Mouse (Mus musculus) midbrain, embryonic 12.5 days (tissue): ENCODE results near the gene Palb2. TPM values are rescaled to one million over a fixed set of nuclear protein-coding genes. Genes with fewer than 3 reads are reported as not detected.

Experiments
- ATAC-seq: fragments of 200-750 bp; cut with Nextera tagmentation; 2 replicates; pipeline ENCODE4 v1.8.0; 2017; ENCODE audit warnings: low read depth, moderate TSS enrichment, moderate library complexity; ENCODE audit not compliant: low FRiP score
- H3K27ac ChIP-seq: fragments of 300-500 bp; sonication (generic); replicated peaks from 2 replicates; pipeline ENCODE4 v1.5.1; 2016; ENCODE audit warnings: mild to moderate bottlenecking
- H3K27me3 ChIP-seq: fragments of 300-500 bp; sonication (generic); 2 replicates; pipeline ENCODE4 v1.6.1; 2016; ENCODE audit warnings: mild to moderate bottlenecking
- H3K36me3 ChIP-seq: fragments of 300-500 bp; sonication (generic); 2 replicates; pipeline ENCODE4 v1.6.1; 2016
- H3K4me1 ChIP-seq: fragments of 300-500 bp; sonication (generic); 2 replicates; pipeline ENCODE4 v1.6.1; 2016
- H3K4me2 ChIP-seq: fragments of 300-500 bp; sonication (generic); replicated peaks from 2 replicates; pipeline ENCODE4 v1.6.1; 2016; ENCODE audit warnings: mild to moderate bottlenecking, moderate library complexity
- H3K4me3 ChIP-seq: fragments of 300-500 bp; sonication (generic); 2 replicates; pipeline ENCODE4 v1.5.1; 2016; ENCODE audit warnings: mild to moderate bottlenecking
- H3K9ac ChIP-seq: fragments of 300-500 bp; sonication (generic); replicated peaks from 2 replicates; pipeline ENCODE4 v1.6.1; 2016; ENCODE audit warnings: mild to moderate bottlenecking, moderate library complexity
- H3K9me3 ChIP-seq: fragments of 300-500 bp; sonication (generic); 2 replicates; pipeline ENCODE4 v1.6.1; 2016; ENCODE audit warnings: mild to moderate bottlenecking
- WGBS: fragments of 180-500 bp; shearing (Covaris S2); methylation state at CpG from one replicate; pipeline ENCODE4 v1.1.7; 2016; 5-methylcytosine and 5-hydroxymethylcytosine counted together
- polyA plus RNA-seq: library from polyadenylated mRNA; unstranded; fragments of >200 nt; fragmentation: Nextera tagmentation; extraction: Ambion mirVana; gene quantifications from 2 replicates; pipeline ENCODE4 v1.2.1, GENCODE M21; 2016

Palb2 gene
- polyA plus RNA-seq: 19.1 and 20.5 TPM in 2 replicates

DNA sequence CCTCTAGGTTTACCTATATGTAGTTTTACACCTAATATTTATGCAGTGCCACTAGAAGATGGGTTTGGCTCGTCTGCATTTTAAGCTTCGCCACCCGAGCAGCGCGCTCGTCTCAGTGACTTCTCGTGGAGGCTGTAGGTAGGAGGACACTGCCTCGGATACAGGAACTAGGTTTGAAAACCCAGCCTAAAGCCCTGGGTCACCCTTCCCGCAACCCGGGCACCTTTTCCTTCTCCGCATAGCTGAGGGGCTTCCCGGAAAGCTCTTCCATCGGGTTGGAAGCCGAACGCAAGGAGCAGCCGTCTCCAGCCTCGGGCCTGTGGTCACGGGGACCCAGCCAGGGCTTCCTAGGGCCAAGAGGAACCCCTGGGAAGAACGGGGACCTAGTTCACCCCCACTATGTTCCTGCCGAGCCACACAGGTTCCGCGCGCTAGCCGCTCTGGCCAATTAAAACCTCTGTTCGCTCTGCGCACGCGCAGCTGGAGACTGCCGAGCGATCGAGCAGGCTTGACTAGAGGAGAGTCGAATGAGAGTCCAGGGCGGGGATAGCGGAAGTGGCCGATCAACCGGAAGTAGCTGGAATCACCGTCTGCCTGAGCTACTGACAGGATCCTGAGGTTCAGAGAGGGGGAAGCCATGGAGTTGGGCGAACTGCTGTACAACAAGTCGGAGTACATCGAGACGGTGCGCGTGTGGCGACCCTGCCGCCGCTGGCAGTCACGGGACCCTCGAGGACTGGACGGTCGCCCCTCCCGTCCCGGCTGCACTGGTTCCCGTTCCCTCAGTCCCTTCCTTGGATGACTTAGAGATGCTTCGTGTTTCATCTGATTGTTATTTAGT, at the start of gene Palb2, which contains the start of gene Dctn5:
Gene Palb2 (minus strand): TSS at position 489 of the 841 bp plus-strand sequence.
Gene Dctn5 (plus strand): TSS at position 545 of the 841 bp plus-strand sequence.
- Histone ChIP-seq H3K4me1 (peaks cover 14% of the 10 kb centered on the region), H3K36me3 (peaks cover 45% of the 10 kb centered on the region), H3K4me3 (peak within 1 kb of the TSS; percentile 86), H3K4me2 (peak within 1 kb of the TSS; percentile 85), H3K9ac (peak within 1 kb of the TSS; percentile 81), H3K27me3 (no peaks in the 10 kb centered on the region), H3K9me3 (no peaks in the 10 kb centered on the region), H3K27ac (peak within 1 kb of the TSS; percentile 73)
- WGBS: under 1% methylated on average over 54 of the region's 54 CpGs
- peak; percentile 97 for ATAC-seq

DNA sequence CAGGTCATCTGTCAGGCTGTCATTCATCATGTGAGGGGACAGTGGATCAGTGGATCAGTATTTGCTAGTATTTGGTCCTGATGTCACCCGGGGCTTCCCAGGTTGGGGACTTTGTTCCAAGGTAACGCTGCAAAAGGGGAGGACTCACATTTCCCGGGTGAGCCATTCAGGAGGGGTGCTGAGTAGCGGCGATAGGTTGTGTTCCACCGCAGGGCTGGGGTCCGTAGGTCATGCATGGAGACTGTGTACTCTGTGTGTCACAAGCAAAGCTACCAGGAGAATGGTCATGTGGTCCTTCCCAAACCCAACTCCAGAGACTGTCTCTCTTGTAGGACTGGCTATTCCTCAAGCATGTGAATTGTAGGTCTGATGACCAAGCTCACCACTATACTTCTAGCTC, 47.9 kb upstream of the Palb2 start:
- H3K9me3 ChIP-seq: no peaks in the 10 kb centered on the region
- no peaks in the 10 kb centered on the region for H3K27me3 ChIP-seq
- 91% methylated on average over 7 of the region's 7 CpGs for WGBS
- no peak overlapping the region for H3K4me2 ChIP-seq
- H3K4me3 ChIP-seq: no peak overlapping the region
- no peak for ATAC-seq
- H3K4me1 ChIP-seq: no peaks in the 10 kb centered on the region
- no peaks in the 10 kb centered on the region for H3K36me3 ChIP-seq
- H3K9ac ChIP-seq: no peak overlapping the region
- H3K27ac ChIP-seq: no peak overlapping the region

DNA sequence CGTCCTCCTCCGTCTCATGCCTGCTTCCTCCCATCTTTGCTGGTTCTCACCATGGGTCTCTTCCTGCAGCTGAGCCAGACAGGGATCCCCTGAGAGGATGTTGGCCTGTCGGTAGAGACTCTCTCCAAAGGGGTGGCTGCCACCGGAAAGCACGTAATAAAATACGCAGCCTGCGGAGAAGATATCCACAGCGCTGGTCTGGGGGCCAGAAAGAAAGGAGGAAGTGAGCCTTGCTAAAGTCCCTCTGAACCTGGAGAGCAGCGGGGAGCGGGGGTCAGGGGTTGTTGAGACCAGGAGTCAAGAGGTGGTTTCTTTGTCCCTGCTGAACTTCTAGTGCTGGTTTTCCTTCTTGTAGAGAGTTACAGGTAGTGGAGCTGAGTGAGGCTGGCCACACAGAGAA, 38.8 kb upstream of the Palb2 start:
- Histone ChIP-seq H3K9me3 (no peaks in the 10 kb centered on the region), H3K4me3 (no peak overlapping the region), H3K4me1 (no peaks in the 10 kb centered on the region), H3K27me3 (no peaks in the 10 kb centered on the region), H3K27ac (no peak overlapping the region), H3K36me3 (peaks cover 41% of the 10 kb centered on the region), H3K4me2 (no peak overlapping the region), H3K9ac (no peak overlapping the region)
- WGBS: 80% methylated on average over 10 of the region's 10 CpGs
- ATAC-seq: no peak

DNA sequence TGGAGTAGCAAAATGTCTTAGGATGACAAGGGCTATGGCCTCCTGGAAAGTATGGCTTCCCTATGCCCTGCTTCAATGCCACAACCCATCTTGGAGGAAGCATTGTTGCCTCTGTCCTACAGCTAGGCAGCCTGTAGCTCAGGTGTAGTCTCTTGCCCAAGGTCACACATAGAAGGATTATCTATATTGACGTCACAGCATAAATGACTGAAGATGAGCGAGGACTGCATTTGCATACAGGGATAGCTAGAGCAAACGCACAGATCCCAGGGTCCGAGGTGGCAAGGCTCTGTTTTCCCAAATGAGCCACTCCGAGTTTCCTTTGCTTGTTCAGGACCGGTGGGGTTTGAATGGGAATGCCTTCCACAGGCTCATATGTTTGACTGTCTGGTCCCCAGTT, 37.9 kb upstream of the Palb2 start:
- no peaks in the 10 kb centered on the region for H3K4me1 ChIP-seq
- no peaks in the 10 kb centered on the region for H3K27me3 ChIP-seq
- no peak overlapping the region for H3K4me2 ChIP-seq
- no peaks in the 10 kb centered on the region for H3K9me3 ChIP-seq
- H3K27ac ChIP-seq: no peak overlapping the region
- H3K9ac ChIP-seq: no peak overlapping the region
- no peak for ATAC-seq
- H3K36me3 ChIP-seq: peaks cover 50% of the 10 kb centered on the region
- 78% methylated on average over 6 of the region's 6 CpGs for WGBS
- H3K4me3 ChIP-seq: no peak overlapping the region

DNA sequence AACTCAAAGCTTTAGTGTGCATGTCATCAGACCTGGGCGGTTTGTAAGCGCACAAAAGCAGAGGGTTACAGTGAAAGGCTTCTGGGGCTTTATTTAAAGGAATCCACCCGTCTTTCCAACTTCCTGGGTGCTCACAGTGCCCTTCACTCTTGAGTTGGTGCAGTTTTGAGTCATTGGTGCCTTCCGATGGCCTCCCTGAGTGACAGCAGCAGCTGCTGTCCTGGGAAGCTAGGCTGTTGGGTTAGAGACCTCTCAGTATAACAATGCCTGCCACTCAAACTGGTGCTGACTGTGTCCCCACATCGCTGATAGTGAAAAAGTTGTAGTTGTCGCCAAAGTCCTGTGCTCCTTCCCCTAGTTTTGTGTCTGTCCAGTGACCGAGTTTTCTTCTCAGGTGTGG, 34.4 kb upstream of the Palb2 start:
- Histone ChIP-seq H3K4me3 (no peak overlapping the region), H3K4me2 (no peak overlapping the region), H3K9me3 (no peaks in the 10 kb centered on the region), H3K9ac (no peak overlapping the region), H3K27ac (no peak overlapping the region), H3K36me3 (peaks cover 82% of the 10 kb centered on the region), H3K27me3 (no peaks in the 10 kb centered on the region), H3K4me1 (peaks cover 3% of the 10 kb centered on the region; the same call in 1 of the 2 replicates)
- no peak for ATAC-seq
- WGBS: 94% methylated on average over 7 of the region's 7 CpGs

DNA sequence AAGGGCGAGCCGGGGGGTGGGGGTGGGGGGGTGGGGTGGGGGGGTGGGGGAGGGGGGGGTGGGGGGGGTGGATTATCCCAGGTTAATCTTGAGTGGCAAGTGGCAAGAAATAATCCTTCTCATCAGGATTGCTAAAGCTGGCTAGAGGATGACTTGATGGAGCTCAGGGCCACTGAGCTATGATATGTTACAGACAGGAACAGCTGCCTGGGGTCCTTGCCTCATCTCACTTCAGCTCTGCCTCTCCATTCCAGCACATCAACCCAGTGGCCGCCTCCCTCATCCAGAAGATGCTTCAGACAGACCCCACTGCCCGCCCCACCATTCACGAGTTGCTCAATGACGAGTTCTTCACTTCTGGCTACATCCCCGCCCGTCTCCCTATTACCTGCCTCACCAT, 31.0 kb upstream of the Palb2 start:
- Histone ChIP-seq H3K9me3 (no peaks in the 10 kb centered on the region), H3K4me1 (peaks cover 29% of the 10 kb centered on the region), H3K27ac (no peak overlapping the region), H3K27me3 (no peaks in the 10 kb centered on the region), H3K36me3 (peaks cover 74% of the 10 kb centered on the region), H3K9ac (no peak overlapping the region), H3K4me3 (no peak overlapping the region), H3K4me2 (no peak overlapping the region)
- 87% methylated on average over 8 of the region's 8 CpGs for WGBS
- no peak for ATAC-seq

DNA sequence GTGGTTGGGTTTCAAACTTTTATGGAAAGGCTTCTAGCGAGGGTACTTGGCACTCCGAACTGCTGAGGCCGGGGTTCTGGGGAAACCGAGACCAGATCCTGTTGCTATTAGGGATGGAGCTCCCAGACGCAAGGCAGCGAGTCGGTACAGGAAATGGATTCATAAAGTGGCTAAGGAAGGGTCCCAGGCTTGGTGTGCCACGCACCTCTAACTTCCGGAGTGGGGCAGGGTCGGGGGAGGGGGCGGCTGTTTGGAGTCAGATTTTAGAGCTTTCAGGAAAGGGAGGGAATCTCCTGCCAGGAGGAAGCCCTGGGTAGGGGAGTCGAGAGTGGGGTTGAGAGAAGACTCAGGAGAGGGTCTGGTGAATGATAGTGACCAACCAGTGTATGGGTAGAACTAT, 27.3 kb upstream of the Palb2 start:
- WGBS: 1% methylated on average over 12 of the region's 12 CpGs
- no peak for ATAC-seq
- Histone ChIP-seq H3K9ac (peak overlapping the region; percentile 74), H3K27ac (peak overlapping the region; percentile 39; the same call in 1 of the 2 replicates), H3K36me3 (peaks cover 38% of the 10 kb centered on the region), H3K4me3 (peak overlapping the region; percentile 71), H3K27me3 (no peaks in the 10 kb centered on the region), H3K9me3 (no peaks in the 10 kb centered on the region), H3K4me2 (peak overlapping the region; percentile 90), H3K4me1 (peaks cover 45% of the 10 kb centered on the region)

DNA sequence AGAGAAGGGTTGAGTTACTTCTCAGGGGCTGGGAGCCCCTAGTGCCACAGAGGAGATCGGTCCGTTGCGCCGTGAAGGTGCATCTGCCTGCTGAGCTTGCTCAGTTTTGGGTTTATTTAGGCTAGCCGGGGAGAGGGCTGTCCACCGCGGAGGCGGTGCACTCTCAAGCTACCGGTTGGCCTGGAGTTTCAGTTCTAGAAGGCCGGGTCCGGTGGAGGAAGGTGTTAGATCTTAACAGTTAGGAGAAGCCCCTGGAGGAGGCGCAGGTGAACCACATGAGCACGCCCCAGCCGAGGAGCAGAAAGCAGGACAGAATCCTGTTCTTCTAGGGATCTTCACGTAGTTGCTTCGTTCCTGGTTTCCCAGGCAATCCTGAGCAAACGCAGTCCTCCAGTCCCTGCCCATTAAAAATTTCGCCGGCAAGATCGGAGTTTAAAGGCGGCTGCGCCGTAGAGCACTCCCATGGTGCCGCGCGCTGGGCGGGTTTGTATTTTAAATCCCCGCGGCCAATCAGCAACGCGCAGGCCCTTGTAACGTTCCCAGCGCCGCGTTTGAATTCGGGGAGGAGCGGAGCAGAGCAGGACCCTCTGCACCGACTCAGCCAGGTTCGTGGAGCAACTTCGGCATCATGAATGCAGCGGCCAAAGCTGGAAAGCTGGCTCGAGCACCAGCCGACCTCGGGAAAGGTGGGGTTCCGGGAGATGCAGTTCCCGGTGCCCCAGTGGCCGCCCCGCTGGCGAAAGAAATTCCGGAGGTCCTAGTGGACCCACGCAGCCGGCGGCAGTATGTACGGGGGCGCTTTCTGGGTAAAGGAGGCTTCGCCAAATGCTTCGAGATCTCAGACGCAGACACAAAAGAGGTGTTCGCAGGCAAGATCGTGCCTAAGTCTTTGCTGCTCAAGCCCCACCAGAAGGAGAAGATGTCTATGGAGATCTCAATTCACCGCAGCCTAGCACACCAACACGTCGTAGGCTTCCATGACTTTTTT, 26.4 kb upstream of the Palb2 start, which contains the start of gene Plk1:
Gene Plk1 (plus strand): TSS at position 525 of the 988 bp plus-strand sequence.
- WGBS: under 1% methylated on average over 63 of the region's 63 CpGs

DNA sequence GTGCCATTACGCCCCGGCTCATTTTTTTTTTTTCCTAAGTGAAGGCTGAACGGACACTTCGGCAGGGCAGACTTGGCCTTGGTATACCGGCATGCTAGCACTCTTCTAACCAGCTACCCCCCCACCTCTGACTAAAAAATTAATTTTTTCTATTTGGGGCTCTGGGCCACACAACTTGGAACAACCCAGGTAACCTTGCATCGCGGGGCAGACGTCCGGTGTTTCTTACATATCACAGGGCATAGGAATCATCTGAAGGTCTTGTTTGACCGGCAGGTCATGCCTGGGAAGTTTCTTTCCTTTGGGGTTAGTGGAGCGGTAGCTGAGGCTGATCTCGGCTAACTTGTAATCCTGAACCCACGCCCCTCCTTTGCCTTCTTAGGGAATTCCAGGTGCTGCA, 25.7 kb upstream of the Palb2 start:
- H3K9me3 ChIP-seq: no peaks in the 10 kb centered on the region
- peak overlapping the region; percentile 71 for H3K4me3 ChIP-seq
- no peaks in the 10 kb centered on the region for H3K27me3 ChIP-seq
- H3K36me3 ChIP-seq: peaks cover 24% of the 10 kb centered on the region
- ATAC-seq: peak; percentile 25; the same call in 1 of the 2 replicates
- 6% methylated on average over 13 of the region's 13 CpGs for WGBS
- peak overlapping the region; percentile 90 for H3K4me2 ChIP-seq
- H3K4me1 ChIP-seq: peaks cover 45% of the 10 kb centered on the region
- H3K9ac ChIP-seq: peak overlapping the region; percentile 74
- peak overlapping the region; percentile 86 for H3K27ac ChIP-seq

More for the DNA sequence above, 26.4 kb upstream of the Palb2 start, which contains the start of gene Plk1:
- Histone ChIP-seq H3K27ac (peak within 1 kb of the TSS; percentile 86), H3K36me3 (peaks cover 31% of the 10 kb centered on the region), H3K4me3 (peak within 1 kb of the TSS; percentile 71), H3K9ac (peak within 1 kb of the TSS; percentile 74), H3K9me3 (no peaks in the 10 kb centered on the region), H3K4me1 (peaks cover 45% of the 10 kb centered on the region), H3K4me2 (peak within 1 kb of the TSS; percentile 90), H3K27me3 (no peaks in the 10 kb centered on the region)
- peak; percentile 90 for ATAC-seq

DNA sequence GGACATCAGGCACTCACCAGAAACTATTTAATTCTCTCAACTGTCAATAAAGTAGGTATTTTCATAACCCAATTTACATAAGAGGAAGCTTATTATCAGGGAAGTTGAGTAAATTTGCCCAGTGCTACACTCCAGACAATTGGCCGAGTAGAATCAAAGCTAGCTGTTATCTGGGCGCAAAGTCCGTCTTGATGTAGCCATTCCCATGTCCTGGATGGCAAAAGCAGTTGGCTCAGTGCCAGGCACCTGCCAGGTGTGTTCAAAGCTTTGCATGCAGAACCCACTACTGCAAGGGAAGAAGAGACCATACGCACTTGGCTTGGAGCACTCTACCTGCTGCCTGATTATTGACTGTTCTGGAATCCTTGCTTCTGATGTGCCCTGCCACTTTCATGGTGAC, 19.7 kb upstream of the Palb2 start:
- 95% methylated on average over 4 of the region's 4 CpGs for WGBS

DNA sequence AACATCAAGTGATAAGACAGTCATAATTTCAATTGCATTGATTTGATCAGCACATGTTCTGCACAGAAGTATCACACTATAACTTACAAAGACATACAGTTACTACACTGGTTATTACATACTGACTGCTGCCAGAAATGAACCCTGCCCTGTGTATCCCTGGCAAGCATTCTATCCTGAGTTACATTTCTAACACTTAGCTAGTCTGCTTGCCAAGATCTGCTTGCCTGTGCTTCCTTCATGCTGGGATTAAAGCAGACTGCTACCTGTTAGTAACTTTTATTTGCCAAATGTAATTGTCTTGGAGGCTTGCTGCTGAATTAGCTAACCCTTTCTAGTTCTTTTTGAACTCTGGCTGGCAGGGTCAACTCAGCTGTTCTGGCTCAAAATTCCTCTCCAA, 8.2 kb upstream of the Palb2 start:
- Histone ChIP-seq H3K27ac (no peak overlapping the region), H3K9me3 (no peaks in the 10 kb centered on the region), H3K4me1 (no peaks in the 10 kb centered on the region), H3K4me3 (no peak overlapping the region), H3K27me3 (no peaks in the 10 kb centered on the region), H3K4me2 (no peak overlapping the region), H3K36me3 (peaks cover 93% of the 10 kb centered on the region), H3K9ac (no peak overlapping the region)
- ATAC-seq: no peak

More for the DNA sequence above, 19.7 kb upstream of the Palb2 start:
- ATAC-seq: no peak
- H3K4me3 ChIP-seq: no peak overlapping the region
- H3K27me3 ChIP-seq: no peaks in the 10 kb centered on the region
- no peak overlapping the region for H3K4me2 ChIP-seq
- H3K9me3 ChIP-seq: no peaks in the 10 kb centered on the region
- peaks cover 25% of the 10 kb centered on the region for H3K36me3 ChIP-seq
- H3K27ac ChIP-seq: no peak overlapping the region
- peaks cover 4% of the 10 kb centered on the region for H3K4me1 ChIP-seq
- no peak overlapping the region for H3K9ac ChIP-seq
